Mouse (Mus musculus): Measurements from ENCODE around the gene Pex12. TPM values are rescaled to one million over a fixed set of nuclear protein-coding genes. Genes with fewer than 3 reads are reported as not detected.
A peak's percentile ranks its signal among the peaks of the same experiment; 100 is the strongest.

Gene Pex12
- polyA plus RNA-seq, 1 experiment from 2014 or later, result 18.6 TPM

DNA sequence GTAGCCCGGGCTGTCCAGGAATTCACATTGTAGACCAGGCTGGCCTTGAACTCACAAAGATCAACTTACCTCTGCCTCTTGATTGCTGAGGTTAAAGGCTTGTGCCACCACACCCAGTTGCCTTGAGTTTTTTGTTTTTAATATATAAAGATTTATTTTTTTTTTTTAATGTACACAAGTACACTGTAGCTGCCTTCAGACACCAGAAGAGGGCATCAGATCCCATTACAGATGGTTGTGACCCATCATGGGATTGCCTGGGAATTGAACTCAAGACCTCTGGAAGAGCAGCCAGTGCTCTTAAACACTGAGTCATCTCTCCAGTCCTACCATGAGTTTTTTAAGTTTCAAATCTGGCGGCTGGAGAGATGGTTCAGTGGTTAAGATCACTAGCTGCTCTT lies 955 bp downstream of the Pex12 start:
- no peaks in the 10 kb centered on the region for H3K9me3 ChIP-seq
- H3K36me3 ChIP-seq (replicated peaks), result no peaks in the 10 kb centered on the region
- H3K27me3 ChIP-seq (replicated peaks), result no peaks in the 10 kb centered on the region
- WGBS, result 60% methylated on average over 2 of the region's 2 CpGs
- H3K27ac ChIP-seq, result no peak overlapping the region
- H3K9ac ChIP-seq, result no peak overlapping the region
- H3K4me1 ChIP-seq, result peaks cover 55% of the 10 kb centered on the region
- no peak overlapping the region for H3K4me3 ChIP-seq
- no peak for ATAC-seq (replicated peaks)
- H3K4me2 ChIP-seq, result no peak overlapping the region

DNA sequence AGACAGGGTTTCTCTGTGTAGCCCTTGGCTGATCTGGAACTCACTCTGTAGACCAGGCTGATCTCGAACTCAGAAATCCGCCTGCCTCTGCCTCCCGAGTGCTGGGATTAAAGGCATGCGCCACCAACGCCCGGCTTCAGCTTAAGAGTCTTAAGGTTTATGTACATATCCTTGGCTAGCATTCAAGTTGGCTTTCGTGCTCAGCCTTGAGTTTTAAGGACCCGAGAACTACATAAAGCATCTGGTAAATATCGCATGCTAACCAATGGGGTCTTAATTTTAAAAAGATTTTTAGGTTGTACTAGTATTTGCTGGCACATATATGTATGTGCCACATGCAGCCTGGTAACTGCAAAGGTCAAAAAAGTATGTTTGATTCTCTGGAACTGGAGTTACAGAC lies 2.7 kb downstream of the Pex12 start:
- Histone ChIP-seq H3K9ac (no peak overlapping the region), H3K27me3 (replicated peaks) (no peaks in the 10 kb centered on the region), H3K4me1 (peaks cover 44% of the 10 kb centered on the region), H3K36me3 (replicated peaks) (0 out of 2 replicates have a peak, but pooled peaks cover 8% of the 10 kb centered on the region), H3K4me2 (no peak overlapping the region; the same call in 1 of the 2 replicates), H3K4me3 (no peak overlapping the region), H3K9me3 (no peaks in the 10 kb centered on the region), H3K27ac (no peak overlapping the region)
- WGBS, result 93% methylated on average over 9 of the region's 9 CpGs
- ATAC-seq (replicated peaks), result no peak

DNA sequence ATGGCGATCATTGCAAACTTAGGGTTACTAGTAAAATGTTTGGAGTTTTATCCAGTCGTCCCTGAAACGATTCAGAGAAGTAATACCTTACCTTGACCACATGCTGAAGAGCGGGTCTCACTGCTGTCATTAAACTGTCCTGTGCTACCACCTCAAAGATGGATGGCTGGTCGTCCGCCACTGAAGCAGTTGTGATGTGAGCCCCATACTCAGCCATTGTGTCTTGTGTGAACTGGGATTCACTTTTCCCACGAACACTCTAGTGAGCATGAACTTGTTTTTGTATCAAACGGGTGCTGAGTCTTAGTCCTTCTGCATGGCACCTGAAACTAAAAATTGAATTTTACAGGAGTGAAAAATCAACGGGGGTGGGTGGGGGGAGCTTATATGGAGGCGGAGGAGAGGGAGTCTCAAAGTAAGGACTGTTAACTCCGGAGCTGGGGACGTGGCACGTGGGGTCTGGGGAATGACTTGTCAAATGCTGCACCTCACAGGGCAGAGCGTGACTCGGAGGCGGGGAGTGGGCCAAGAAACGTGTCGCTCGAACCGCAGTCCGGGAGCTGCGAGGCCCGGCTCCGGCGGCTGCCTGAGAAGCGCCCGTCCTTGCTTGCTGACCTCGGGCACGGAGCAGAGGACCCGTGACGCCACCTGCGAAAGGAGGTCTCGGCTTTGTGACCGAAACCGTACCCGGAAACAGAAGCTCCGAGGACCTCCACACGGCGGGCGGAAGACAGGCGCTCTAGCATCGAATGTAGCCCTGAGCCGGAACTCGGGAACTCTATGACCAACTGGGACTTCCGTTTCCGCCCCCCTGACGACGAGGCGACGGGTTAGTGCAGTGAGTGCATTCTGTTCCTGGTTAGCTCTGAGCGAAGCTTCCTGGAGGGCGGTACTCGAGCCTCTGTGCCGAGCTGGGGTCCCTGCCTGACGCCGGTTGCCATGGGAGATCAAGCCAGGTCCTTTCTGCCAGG lies 3.9 kb downstream of the Pex12 start, which contains the start of gene Ap2b1:
TSS of gene Ap2b1 (plus strand) at position 800 of the 971 bp plus-strand sequence.
- ATAC-seq (replicated peaks), result peak; percentile 91
- Histone ChIP-seq H3K9me3 (no peaks in the 10 kb centered on the region), H3K9ac (peak within 1 kb of the TSS; percentile 86), H3K36me3 (replicated peaks) (0 out of 2 replicates have a peak, but pooled peaks cover 8% of the 10 kb centered on the region), H3K4me3 (peak within 1 kb of the TSS; percentile 85), H3K27ac (peak within 1 kb of the TSS; percentile 90), H3K4me1 (peaks cover 40% of the 10 kb centered on the region), H3K4me2 (peak within 1 kb of the TSS; percentile 83), H3K27me3 (replicated peaks) (no peaks in the 10 kb centered on the region)
- WGBS, result 2% methylated on average over 56 of the region's 56 CpGs

DNA sequence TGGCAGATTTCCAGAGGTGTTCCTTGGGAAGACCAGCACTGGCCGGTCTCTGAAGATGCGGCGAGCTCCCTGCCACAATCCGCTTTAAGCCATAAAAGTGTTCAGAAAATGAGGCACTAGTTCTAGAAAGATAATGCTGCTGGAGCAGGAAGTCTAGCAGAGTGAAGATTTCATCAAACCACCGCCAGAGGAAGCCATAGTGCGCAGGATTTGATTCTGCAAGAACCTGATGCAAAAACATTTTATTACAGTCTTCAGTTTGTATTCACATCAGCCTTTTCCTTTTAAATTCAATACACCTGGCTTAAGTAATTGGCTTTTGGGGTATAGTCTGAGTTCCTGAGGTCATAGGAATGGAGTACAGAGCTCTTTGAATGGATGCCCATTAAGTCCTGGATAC lies 4.6 kb downstream of the Pex12 start:
- H3K9ac ChIP-seq, result peak overlapping the region; percentile 86; the same call in 1 of the 2 replicates
- ATAC-seq (replicated peaks), result no peak
- 0 out of 2 replicates have a peak overlapping the region, but pooled peaks have one; percentile 90 for H3K27ac ChIP-seq
- 0 out of 2 replicates have a peak, but pooled peaks cover 8% of the 10 kb centered on the region for H3K36me3 ChIP-seq (replicated peaks)
- WGBS, result 72% methylated on average over 6 of the region's 6 CpGs
- H3K4me1 ChIP-seq, result peaks cover 43% of the 10 kb centered on the region
- peak overlapping the region; percentile 85 for H3K4me3 ChIP-seq
- no peaks in the 10 kb centered on the region for H3K27me3 ChIP-seq (replicated peaks)
- H3K9me3 ChIP-seq, result no peaks in the 10 kb centered on the region
- H3K4me2 ChIP-seq, result peak overlapping the region; percentile 83

- Histone ChIP-seq H3K27ac (no peak overlapping the region), H3K36me3 (replicated peaks) (0 out of 2 replicates have a peak, but pooled peaks cover 8% of the 10 kb centered on the region), H3K27me3 (replicated peaks) (no peaks in the 10 kb centered on the region), H3K4me2 (0 out of 2 replicates have a peak overlapping the region, but pooled peaks have one; percentile 80), H3K9ac (no peak overlapping the region), H3K4me1 (peaks cover 52% of the 10 kb centered on the region), H3K9me3 (no peaks in the 10 kb centered on the region), H3K4me3 (no peak overlapping the region)
- 92% methylated on average over 2 of the region's 2 CpGs for WGBS
- ATAC-seq (replicated peaks), result no peak
Measured at GRCm38 (mm10) chr11:83294133-83294532, 8.3 kb downstream of the Pex12 start.

GRCm38 (mm10) chr11:83293182-83293581 lies 9.2 kb downstream of the Pex12 start:
- Histone ChIP-seq H3K27me3 (replicated peaks) (no peaks in the 10 kb centered on the region), H3K36me3 (replicated peaks) (0 out of 2 replicates have a peak, but pooled peaks cover 8% of the 10 kb centered on the region), H3K4me3 (peak overlapping the region; percentile 72), H3K27ac (no peak overlapping the region), H3K9me3 (no peaks in the 10 kb centered on the region), H3K9ac (peak overlapping the region; percentile 67), H3K4me1 (peaks cover 51% of the 10 kb centered on the region), H3K4me2 (peak overlapping the region; percentile 80)
- no peak for ATAC-seq (replicated peaks)
- WGBS, result 95% methylated on average over 1 of the region's 1 CpGs

DNA sequence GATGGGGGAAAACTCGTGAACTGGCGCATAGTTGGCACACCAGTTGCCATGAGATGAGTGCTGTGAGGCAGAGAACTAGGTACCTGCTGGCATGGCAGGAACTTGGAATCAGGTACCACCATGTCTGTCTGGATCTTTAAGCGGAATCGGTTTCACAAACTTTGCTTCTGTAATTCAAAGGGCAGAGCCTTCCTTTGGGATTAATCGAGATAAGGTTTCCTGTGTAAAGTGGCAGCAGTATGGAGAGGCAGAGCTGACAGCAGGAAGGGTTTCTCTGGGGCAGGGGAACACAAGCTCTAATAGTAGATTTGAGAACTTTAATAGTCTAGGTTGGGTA lies 10.2 kb downstream of the Pex12 start:
- Histone ChIP-seq H3K9me3 (no peaks in the 10 kb centered on the region), H3K27me3 (replicated peaks) (no peaks in the 10 kb centered on the region), H3K27ac (peak overlapping the region; percentile 76), H3K36me3 (replicated peaks) (0 out of 2 replicates have a peak, but pooled peaks cover 8% of the 10 kb centered on the region), H3K4me3 (peak overlapping the region; percentile 72), H3K4me2 (peak overlapping the region; percentile 80), H3K4me1 (peaks cover 41% of the 10 kb centered on the region), H3K9ac (peak overlapping the region; percentile 67)
- no peak for ATAC-seq (replicated peaks)
- WGBS, result 2% methylated on average over 5 of the region's 5 CpGs

DNA sequence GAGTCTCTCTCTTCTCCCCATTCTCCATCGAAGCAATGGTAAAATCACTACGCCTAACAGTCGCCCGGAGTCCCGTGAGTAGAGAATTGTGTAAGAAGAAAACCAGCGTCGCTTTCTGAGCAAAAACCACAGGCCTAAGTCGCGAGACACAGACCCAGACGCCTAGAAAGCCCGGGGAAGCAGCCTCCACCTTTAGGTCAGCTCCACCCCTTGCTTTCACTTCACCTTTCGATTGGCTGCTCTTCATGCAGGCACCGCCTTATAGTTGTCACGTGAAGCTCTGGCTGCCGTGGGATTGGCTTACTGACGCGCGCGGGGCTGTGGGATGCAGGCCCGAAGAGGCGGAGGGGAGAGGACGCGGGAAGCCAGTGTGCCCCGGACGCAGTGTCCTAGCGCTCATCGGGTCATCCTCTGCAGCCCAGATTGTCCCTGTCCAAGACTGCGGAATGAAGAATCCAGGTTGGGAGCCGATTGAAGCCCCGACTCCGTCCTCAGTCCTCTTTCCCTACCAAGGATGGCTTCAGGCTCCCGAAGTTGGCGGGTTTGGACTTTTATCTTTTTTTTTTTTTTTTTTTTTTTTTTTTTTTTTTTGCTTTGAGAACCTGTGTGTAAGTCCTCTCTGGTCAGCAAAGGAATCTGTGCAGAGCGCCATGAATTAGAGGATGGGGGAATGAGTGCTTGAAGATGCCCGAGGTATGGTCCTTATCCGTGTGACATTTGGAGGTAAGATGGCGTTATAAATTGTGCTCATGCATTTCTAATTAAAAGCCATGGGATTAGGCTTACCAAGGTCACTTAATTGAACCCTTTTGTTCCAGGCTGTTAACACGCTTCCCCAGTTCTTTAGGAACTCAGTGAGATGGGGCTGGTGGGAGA lies 10.8 kb downstream of the Pex12 start:
- no peaks in the 10 kb centered on the region for H3K27me3 ChIP-seq (replicated peaks)
- H3K9me3 ChIP-seq, result no peaks in the 10 kb centered on the region
- H3K4me3 ChIP-seq, result peak overlapping the region; percentile 72
- peaks cover 35% of the 10 kb centered on the region for H3K4me1 ChIP-seq
- H3K4me2 ChIP-seq, result peak overlapping the region; percentile 80
- H3K9ac ChIP-seq, result peak overlapping the region; percentile 67
- peak overlapping the region; percentile 83 for H3K27ac ChIP-seq
- WGBS, result under 1% methylated on average over 38 of the region's 38 CpGs
- ATAC-seq (replicated peaks), result peak; percentile 100
- H3K36me3 ChIP-seq (replicated peaks), result 0 out of 2 replicates have a peak, but pooled peaks cover 8% of the 10 kb centered on the region

GRCm38 (mm10) chr11:83289633-83290032 lies 12.8 kb downstream of the Pex12 start:
- H3K27me3 ChIP-seq (replicated peaks), result no peaks in the 10 kb centered on the region
- no peak for ATAC-seq (replicated peaks)
- H3K4me3 ChIP-seq, result no peak overlapping the region
- H3K9ac ChIP-seq, result no peak overlapping the region
- no peak overlapping the region for H3K27ac ChIP-seq
- peaks cover 30% of the 10 kb centered on the region for H3K4me1 ChIP-seq
- H3K9me3 ChIP-seq, result no peaks in the 10 kb centered on the region
- no peaks in the 10 kb centered on the region for H3K36me3 ChIP-seq (replicated peaks)
- WGBS, result 89% methylated on average over 2 of the region's 2 CpGs
- H3K4me2 ChIP-seq, result no peak overlapping the region

DNA sequence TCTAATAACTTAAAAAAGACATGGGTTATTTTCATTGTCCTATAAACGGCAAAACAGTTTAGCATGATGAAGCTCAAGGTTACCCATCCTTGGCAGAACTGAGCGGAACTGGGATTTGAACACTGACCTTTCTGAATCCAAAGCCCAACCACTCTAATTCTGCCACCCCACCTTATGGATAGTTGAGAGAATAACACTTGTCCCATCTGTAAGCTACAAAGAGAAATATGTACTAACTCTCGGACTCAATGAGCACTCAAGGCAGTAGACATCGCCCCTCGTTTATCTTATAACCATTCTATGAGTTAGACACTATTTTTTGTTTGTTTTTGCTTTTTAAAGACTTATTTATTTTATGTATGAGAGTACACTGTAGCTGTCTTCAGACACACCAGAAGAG lies 13.3 kb downstream of the Pex12 start:
- no peak overlapping the region for H3K27ac ChIP-seq
- no peak overlapping the region for H3K4me2 ChIP-seq
- no peak overlapping the region for H3K4me3 ChIP-seq
- no peaks in the 10 kb centered on the region for H3K27me3 ChIP-seq (replicated peaks)
- 95% methylated on average over 5 of the region's 5 CpGs for WGBS
- no peaks in the 10 kb centered on the region for H3K9me3 ChIP-seq
- H3K9ac ChIP-seq, result no peak overlapping the region
- peaks cover 26% of the 10 kb centered on the region for H3K4me1 ChIP-seq
- ATAC-seq (replicated peaks), result no peak
- no peaks in the 10 kb centered on the region for H3K36me3 ChIP-seq (replicated peaks)

- no peak for ATAC-seq (replicated peaks)
- H3K4me1 ChIP-seq, result peaks cover 7% of the 10 kb centered on the region
- no peak within 1 kb of the TSS for H3K4me3 ChIP-seq
- H3K9me3 ChIP-seq, result no peaks in the 10 kb centered on the region
- WGBS, result 77% methylated on average over 1 of the region's 1 CpGs
- no peaks in the 10 kb centered on the region for H3K36me3 ChIP-seq (replicated peaks)
- H3K9ac ChIP-seq, result no peak within 1 kb of the TSS
- no peaks in the 10 kb centered on the region for H3K27me3 ChIP-seq (replicated peaks)
- no peak within 1 kb of the TSS for H3K27ac ChIP-seq
- H3K4me2 ChIP-seq, result no peak within 1 kb of the TSS
Measured at GRCm38 (mm10) chr11:83286566-83286965, 15.8 kb downstream of the Pex12 start, which contains the start of gene Slfn14. TSS of gene Slfn14 (minus strand) at chr11:83286726.

DNA sequence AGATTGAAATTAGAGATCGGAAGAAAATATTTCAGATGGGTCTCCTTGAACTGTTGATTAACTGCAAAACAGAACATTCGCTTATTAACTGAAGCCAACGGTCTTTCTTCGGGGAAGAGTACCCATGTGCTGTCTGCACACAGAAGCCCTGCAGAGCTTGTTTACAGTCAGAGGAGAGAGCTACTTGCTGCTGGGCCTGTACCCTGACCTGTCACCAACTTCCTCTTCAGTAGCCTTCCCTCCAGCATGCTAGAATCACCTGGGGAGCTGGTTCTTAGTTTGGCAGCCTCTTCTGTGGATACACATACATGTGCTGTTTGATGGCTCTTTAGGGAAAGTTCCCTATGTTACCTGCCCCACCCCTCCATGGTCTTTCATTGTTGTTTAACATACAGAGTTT lies 16.8 kb downstream of the Pex12 start:
- Histone ChIP-seq H3K4me2 (no peak overlapping the region), H3K4me3 (no peak overlapping the region), H3K4me1 (peaks cover 3% of the 10 kb centered on the region), H3K36me3 (replicated peaks) (no peaks in the 10 kb centered on the region), H3K9ac (no peak overlapping the region), H3K27ac (no peak overlapping the region), H3K27me3 (replicated peaks) (no peaks in the 10 kb centered on the region), H3K9me3 (no peaks in the 10 kb centered on the region)
- WGBS, result 93% methylated on average over 4 of the region's 4 CpGs
- no peak for ATAC-seq (replicated peaks)

All from midbrain, embryonic 15.5 days (tissue).